Mouse (Mus musculus) kidney, adult 18-20 months (tissue): ENCODE results near the gene Slc27a4.
"Not testable (repeated sequence)": the region's sequence is repeated elsewhere in the genome, so short reads cannot be mapped to it uniquely, and the experiment has no call there.

Experiments used
- DNase-seq: peaks from one replicate; pipeline ENCODE4 v3.0.0; 2021

Gene Slc27a4

GRCm38 (mm10) chr2:29802075-29802826 is at the start of gene Slc27a4:
Gene Slc27a4, plus strand, starts transcription at chr2:29802634.
- DNase-seq = peak; percentile 97

- no peak for DNase-seq
These were observed 46.7 kb upstream of the Slc27a4 start for GRCm38 (mm10) chr2:29755693-29756092.

- peak; percentile 73 for DNase-seq
These were observed 37.6 kb upstream of the Slc27a4 start for GRCm38 (mm10) chr2:29764831-29765230.

- peak; percentile 58 for DNase-seq
These were observed 34.3 kb upstream of the Slc27a4 start for GRCm38 (mm10) chr2:29767976-29768709.

- DNase-seq = no peak
These were observed 33.5 kb upstream of the Slc27a4 start for GRCm38 (mm10) chr2:29768901-29769300.

GRCm38 (mm10) chr2:29770162-29770561 is 32.3 kb upstream of the Slc27a4 start:
- peak; percentile 7 for DNase-seq

GRCm38 (mm10) chr2:29771611-29772461 is 30.6 kb upstream of the Slc27a4 start:
- no peak for DNase-seq

GRCm38 (mm10) chr2:29773323-29773722 is 29.1 kb upstream of the Slc27a4 start:
- no peak for DNase-seq

- DNase-seq = not testable (repeated sequence)
These were observed 21.2 kb upstream of the Slc27a4 start for GRCm38 (mm10) chr2:29781256-29781655.

- no peak for DNase-seq
These were observed 18.1 kb upstream of the Slc27a4 start for GRCm38 (mm10) chr2:29784290-29784689.

- peak; percentile 91 for DNase-seq
These were observed 15.1 kb upstream of the Slc27a4 start, which contains the start of gene Coq4 for GRCm38 (mm10) chr2:29787104-29787917. Gene Coq4, plus strand, starts transcription at chr2:29787493.

GRCm38 (mm10) chr2:29787937-29788681 is 14.3 kb upstream of the Slc27a4 start, which contains the start of gene Trub2:
Gene Trub2, minus strand, starts transcription at chr2:29788502.
- DNase-seq = peak; percentile 91

- no peak for DNase-seq
These were observed 9.5 kb upstream of the Slc27a4 start for GRCm38 (mm10) chr2:29792772-29793487.

- no peak for DNase-seq
These were observed 380 bp downstream of the Slc27a4 start for GRCm38 (mm10) chr2:29802827-29803201.

- peak; percentile 31 for DNase-seq
These were observed 982 bp downstream of the Slc27a4 start for GRCm38 (mm10) chr2:29803400-29803831.

- no peak for DNase-seq
These were observed 13.4 kb downstream of the Slc27a4 start for GRCm38 (mm10) chr2:29815678-29816371.

GRCm38 (mm10) chr2:29817426-29818232 is 15.2 kb downstream of the Slc27a4 start:
- peak; percentile 91 for DNase-seq

GRCm38 (mm10) chr2:29819363-29819762 is 16.9 kb downstream of the Slc27a4 start:
- no peak for DNase-seq
